Mouse (Mus musculus): Measurements from ENCODE around the gene Pip4k2b. TPM values are rescaled to one million over a fixed set of nuclear protein-coding genes. Genes with fewer than 3 reads are reported as not detected.

Pip4k2b gene
- total and polyA plus RNA-seq, 3 experiments, result 23.3 to 44.0 (median 30.8) TPM

DNA sequence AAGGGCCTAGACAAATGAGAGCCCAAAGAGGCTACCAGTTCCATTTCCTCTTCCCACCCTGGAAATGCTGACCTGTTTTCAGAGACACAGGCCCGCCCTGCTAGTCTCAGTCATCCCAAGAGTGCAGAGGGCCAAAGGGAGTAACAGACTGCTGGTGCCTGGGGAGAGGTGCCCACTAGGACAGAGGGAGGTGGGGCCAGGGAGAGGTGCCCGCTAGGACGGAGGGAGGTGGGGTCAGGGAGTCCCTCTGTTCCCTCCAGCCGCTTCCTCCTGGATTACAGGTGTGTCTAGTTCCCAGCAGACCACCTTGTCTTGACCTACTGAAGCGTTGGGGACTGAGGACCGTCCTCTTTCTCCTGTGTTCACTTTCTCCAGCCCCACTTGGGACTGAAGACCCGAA, 59.7 kb downstream of the Pip4k2b start:
- Histone ChIP-seq H3K27me3 (replicated peaks) (no peaks in the 10 kb centered on the region), H3K4me1 (ENCODE audit: control insufficient read depth in 1 of 2, insufficient read depth in 2 of 2) (peaks cover 28 to 56% of the 10 kb centered on the region in 2 experiments), H3K9ac (ENCODE audit: insufficient read depth, low read depth) (no peak overlapping the region), H3K4me3 (replicated peaks in 1 of 3; ENCODE audit: low read depth in 2 of 3, low read length in 2 of 3, poor library complexity in 1 of 3) (no peak overlapping the region), H3K27ac (ENCODE audit: insufficient read depth, low read depth) (peak overlapping the region; percentile 79), H3K4me2 (ENCODE audit: insufficient read depth, low read depth, poor library complexity, severe bottlenecking) (no peak overlapping the region), H3K9me3 (replicated peaks; ENCODE audit: low read length) (no peaks in the 10 kb centered on the region), H3K79me2 (replicated peaks; ENCODE audit: control insufficient read depth, extremely low read depth, insufficient read depth, poor library complexity, severe bottlenecking) (peaks cover 6% of the 10 kb centered on the region; the same call in 1 of the 2 replicates), H3K36me3 (replicated peaks in 1 of 2; ENCODE audit: control insufficient read depth in 1 of 2, insufficient read depth in 1 of 2, low read length in 1 of 2) (peaks cover 38 to 60% of the 10 kb centered on the region in 2 experiments)
- in situ Hi-C loops (cut with MboI; ENCODE audit: low pct_ligation_motif_present, low pct_unique_long_range_greater_than_20kb, low sequenced_read_pairs), result no loop called here
- TF ChIP-seq E2F4 (IDR thresholded peaks at IDR 0.05; ENCODE audit: insufficient replicate concordance, low read depth, low read length) (no peak), TBP (conservative IDR thresholded peaks at IDR 0.05; ENCODE audit: low read depth, low read length) (no peak), MAZ (IDR thresholded peaks at IDR 0.05; ENCODE audit: low read depth, low read length) (no peak), ZMIZ1 (IDR thresholded peaks at IDR 0.05; ENCODE audit: low read depth, low read length) (no peak; the same call in 1 of the 2 replicates), NRF1 (IDR thresholded peaks at IDR 0.05; ENCODE audit: low read depth, low read length) (no peak), RAD21 (IDR thresholded peaks at IDR 0.05; ENCODE audit: low read depth, low read length) (no peak), JUN (IDR thresholded peaks at IDR 0.05; ENCODE audit: insufficient read depth, low read depth, low read length) (no peak), PAX5 (IDR thresholded peaks at IDR 0.05; ENCODE audit: low read length) (no peak), RCOR1 (conservative IDR thresholded peaks at IDR 0.05; ENCODE audit: low read depth, low read length) (no peak), ZKSCAN1 (IDR thresholded peaks at IDR 0.05; ENCODE audit: borderline replicate concordance, low read depth, low read length) (no peak), EP300 (IDR thresholded peaks at IDR 0.05; ENCODE audit: low read length) (no peak), BHLHE40 (IDR thresholded peaks at IDR 0.05; ENCODE audit: low read depth, low read length) (no peak), NELFE (IDR thresholded peaks at IDR 0.05; ENCODE audit: low read depth, low read length) (no peak), MYC (IDR thresholded peaks at IDR 0.05; ENCODE audit: low read depth, low read length) (no peak), HCFC1 (IDR thresholded peaks at IDR 0.05; ENCODE audit: low read depth, low read length) (no peak), CTCF (conservative IDR thresholded peaks at IDR 0.05 in 1 of 2, IDR thresholded peaks at IDR 0.05 in 1 of 2; ENCODE audit: low read depth in 2 of 2, low read length in 2 of 2) (no peak), POLR2A (IDR thresholded peaks at IDR 0.05; ENCODE audit: low read depth, low read length) (0 out of 2 replicates have a peak, but pooled peaks have one; percentile 11), SIN3A (IDR thresholded peaks at IDR 0.05; ENCODE audit: low read length) (0 out of 2 replicates have a peak, but pooled peaks have one; percentile 22), ZC3H11A (IDR thresholded peaks at IDR 0.05; ENCODE audit: low read depth, low read length) (no peak), MXI1 (IDR thresholded peaks at IDR 0.05; ENCODE audit: low read depth, low read length) (no peak), CHD2 (IDR thresholded peaks at IDR 0.05; ENCODE audit: low read length) (no peak), JUND (conservative IDR thresholded peaks at IDR 0.05; ENCODE audit: low read depth, low read length) (no peak), CHD1 (IDR thresholded peaks at IDR 0.05; ENCODE audit: low read depth, low read length) (0 out of 2 replicates have a peak, but pooled peaks have one; percentile 16)
- peak; percentile 45 for DNase-seq (ENCODE audit: extremely low read depth)
- dilution Hi-C loops (cut with MboI; ENCODE audit: extremely low pct_ligation_motif_present, extremely low pct_unique_long_range_greater_than_20kb, low sequenced_read_pairs), result no loop called here
